In genomic region chr15:68560654-68561053, GRCm38 (mm10) we compare ENCODE assay signal across 14 mouse cellular contexts.
DNase-seq lines count a peak whose midpoint lies in the region; ATAC-seq and TF ChIP-seq lines count a peak whose summit lies in the region.
"Had no signal": no experiment of that assay in that cellular context is flagged by ENCODE, and none has a peak within 500 bp of the region (broad histone marks: within the 10 kb centered on the region; RNA-seq: fewer than 3 reads in every experiment).

No protein-coding gene starts in this region.

- ATAC-seq in forebrain, postnatal 0 days: no peak
- no peak for ATAC-seq in forebrain, embryonic 12.5 days (ENCODE audit: low FRiP score)

- intact Hi-C loops in left cerebral cortex, adult 2 months (cut with DNase I): no loop called here

- H3K4me3 ChIP-seq in forebrain, postnatal 0 days (ENCODE audit: low read depth, low read length): no peak overlapping the region
- H3K4me3 ChIP-seq in forebrain, embryonic 12.5 days (replicated peaks): no peak overlapping the region
- no peak overlapping the region for H3K4me3 ChIP-seq in left cerebral cortex, adult 2 months
- H3K4me3 ChIP-seq: hindbrain, embryonic 15.5 days; lung, embryonic 15.5 days had no signal

- H3K27me3 ChIP-seq in forebrain, postnatal 0 days (ENCODE audit: insufficient read depth, low read length): no peaks in the 10 kb centered on the region
- H3K27me3 ChIP-seq in forebrain, embryonic 12.5 days: no peaks in the 10 kb centered on the region
- H3K27me3 ChIP-seq: hindbrain, embryonic 15.5 days; lung, embryonic 15.5 days had no signal

- TF ChIP-seq CTCF in forebrain, postnatal 0 days (IDR thresholded peaks at IDR 0.05; ENCODE audit: low read depth): no peak
- TF ChIP-seq CTCF in left cerebral cortex, adult 2 months (IDR thresholded peaks at IDR 0.05): no peak

- DNase-seq in forebrain, postnatal 0 days: peak; percentile 41
- peak; percentile 16 for DNase-seq in layer of hippocampus, adult 11-12 months (ENCODE audit: low spot score)
- no peak for DNase-seq in layer of hippocampus, adult 9-10 months (ENCODE audit: low spot score)
- no peak for DNase-seq in left cerebral cortex, adult 2 months (ENCODE audit: extremely low spot score in 1 of 2, low spot score in 2 of 2)
- peak; percentile 20 for DNase-seq in right cerebral cortex, postnatal 14 days
- DNase-seq in thymus, postnatal 14 days: no peak
- no peak for DNase-seq in testis, postnatal 14 days (ENCODE audit: low spot score)
- DNase-seq: cerebellum, adult 8-10 months; kidney, adult 2 months; liver had no signal

- H3K4me2 ChIP-seq in forebrain, postnatal 0 days (ENCODE audit: low read depth): no peak overlapping the region
- H3K4me2 ChIP-seq in forebrain, embryonic 12.5 days: no peak overlapping the region
- H3K4me2 ChIP-seq: hindbrain, embryonic 15.5 days; lung, embryonic 15.5 days had no signal

- no peak overlapping the region for H3K9ac ChIP-seq in forebrain, postnatal 0 days
- H3K9ac ChIP-seq in forebrain, embryonic 12.5 days: no peak overlapping the region
- H3K9ac ChIP-seq: hindbrain, embryonic 15.5 days; lung, embryonic 15.5 days had no signal

- 64% methylated on average over 3 of the region's 3 CpGs for WGBS in forebrain, postnatal 0 days
- WGBS in forebrain, embryonic 12.5 days: 90% methylated on average over 3 of the region's 3 CpGs

- no peaks in the 10 kb centered on the region for H3K9me3 ChIP-seq in forebrain, postnatal 0 days (ENCODE audit: low read length)
- H3K9me3 ChIP-seq in forebrain, embryonic 12.5 days: no peaks in the 10 kb centered on the region
- H3K9me3 ChIP-seq: hindbrain, embryonic 15.5 days; lung, embryonic 15.5 days had no signal

- no peaks in the 10 kb centered on the region for H3K4me1 ChIP-seq in forebrain, postnatal 0 days (ENCODE audit: insufficient read depth)
- H3K4me1 ChIP-seq in forebrain, embryonic 12.5 days: no peaks in the 10 kb centered on the region
- H3K4me1 ChIP-seq: lung, embryonic 15.5 days had no signal

- no peaks in the 10 kb centered on the region for H3K36me3 ChIP-seq in forebrain, postnatal 0 days (ENCODE audit: insufficient read depth)
- no peaks in the 10 kb centered on the region for H3K36me3 ChIP-seq in forebrain, embryonic 12.5 days (replicated peaks)
- H3K36me3 ChIP-seq: hindbrain, embryonic 15.5 days; lung, embryonic 15.5 days had no signal

- H3K27ac ChIP-seq in forebrain, postnatal 0 days (ENCODE audit: low read depth, low read length): no peak overlapping the region
- no peak overlapping the region for H3K27ac ChIP-seq in forebrain, embryonic 12.5 days
- H3K27ac ChIP-seq in left cerebral cortex, adult 2 months: peak overlapping the region; percentile 19; the same call in 1 of the 2 replicates
- H3K27ac ChIP-seq: hindbrain, embryonic 15.5 days; lung, embryonic 15.5 days; stomach, postnatal 0 days had no signal

Comparison
In these comparisons a context has a peak if more than half of its experiments do, and no peak if none do; other contexts are left out.
1. DNase-seq: peak in forebrain, postnatal 0 days (single experiment), layer of hippocampus, adult 11-12 months (single experiment) and right cerebral cortex, postnatal 14 days (single experiment); none in layer of hippocampus, adult 9-10 months (single experiment), left cerebral cortex, adult 2 months (0 of 2), thymus, postnatal 14 days (single experiment) and testis, postnatal 14 days (single experiment).